Mouse (Mus musculus): ENCODE measurements around the gene Edil3. TPM values are rescaled to one million over a fixed set of nuclear protein-coding genes. Genes with fewer than 3 reads are reported as not detected.
A peak's percentile ranks its signal among the peaks of the same experiment; 100 is the strongest.

Gene Edil3
- polyA plus RNA-seq, 1 experiment, result 51.4 TPM

GRCm38 (mm10) chr13:88822332-88822895 lies 1.1 kb downstream of the Edil3 start:
- 15% methylated on average over 10 of the region's 10 CpGs for WGBS
- H3K4me3 ChIP-seq (replicated peaks; ENCODE audit: insufficient read depth, low read depth, low read length), result peak overlapping the region; percentile 58
- no peaks in the 10 kb centered on the region; the same call in 1 of the 2 replicates for H3K27me3 ChIP-seq (ENCODE audit: control insufficient read depth, insufficient read depth, low read length)
- H3K27ac ChIP-seq (ENCODE audit: insufficient read depth, low read length), result peak overlapping the region; percentile 17; the same call in 1 of the 2 replicates
- DNase-seq, result no peak
- no peaks in the 10 kb centered on the region for H3K4me1 ChIP-seq (ENCODE audit: control insufficient read depth, insufficient read depth, low read length)
- TF ChIP-seq CTCF (IDR thresholded peaks at IDR 0.05; ENCODE audit: borderline replicate concordance, insufficient read depth, low read depth, low read length), result no peak
- TF ChIP-seq POLR2A (IDR thresholded peaks at IDR 0.05; ENCODE audit: borderline replicate concordance, insufficient read depth, low read length), result no peak

GRCm38 (mm10) chr13:88822976-88823521 lies 1.8 kb downstream of the Edil3 start:
- 17% methylated on average over 10 of the region's 10 CpGs for WGBS

GRCm38 (mm10) chr13:88823522-88824419 lies 2.5 kb downstream of the Edil3 start:
- TF ChIP-seq CTCF (IDR thresholded peaks at IDR 0.05; ENCODE audit: borderline replicate concordance, insufficient read depth, low read depth, low read length), result no peak
- no peak for TF ChIP-seq POLR2A (IDR thresholded peaks at IDR 0.05; ENCODE audit: borderline replicate concordance, insufficient read depth, low read length)
- no peak overlapping the region for H3K27ac ChIP-seq (ENCODE audit: insufficient read depth, low read length)
- H3K4me3 ChIP-seq (replicated peaks; ENCODE audit: insufficient read depth, low read depth, low read length), result peak overlapping the region; percentile 56
- peak; percentile 20 to 22 for DNase-seq
- no peaks in the 10 kb centered on the region for H3K4me1 ChIP-seq (ENCODE audit: control insufficient read depth, insufficient read depth, low read length)
- no peaks in the 10 kb centered on the region; the same call in 1 of the 2 replicates for H3K27me3 ChIP-seq (ENCODE audit: control insufficient read depth, insufficient read depth, low read length)
- 1% methylated on average over 25 of the region's 25 CpGs for WGBS

More at GRCm38 (mm10) chr13:88822976-88823521, 1.8 kb downstream of the Edil3 start:
- Histone ChIP-seq H3K27me3 (ENCODE audit: control insufficient read depth, insufficient read depth, low read length) (no peaks in the 10 kb centered on the region; the same call in 1 of the 2 replicates), H3K4me3 (replicated peaks; ENCODE audit: insufficient read depth, low read depth, low read length) (peak overlapping the region; percentile 12), H3K4me1 (ENCODE audit: control insufficient read depth, insufficient read depth, low read length) (no peaks in the 10 kb centered on the region), H3K27ac (ENCODE audit: insufficient read depth, low read length) (no peak overlapping the region; the same call in 1 of the 2 replicates)
- TF ChIP-seq CTCF (IDR thresholded peaks at IDR 0.05; ENCODE audit: borderline replicate concordance, insufficient read depth, low read depth, low read length), result no peak
- DNase-seq, result peak in 1 of 2 experiments; percentile 15

GRCm38 (mm10) chr13:88824441-88824840 lies 3.2 kb downstream of the Edil3 start:
- DNase-seq, result no peak
- Histone ChIP-seq H3K4me3 (replicated peaks; ENCODE audit: insufficient read depth, low read depth, low read length) (no peak overlapping the region), H3K27me3 (ENCODE audit: control insufficient read depth, insufficient read depth, low read length) (no peaks in the 10 kb centered on the region; the same call in 1 of the 2 replicates), H3K27ac (ENCODE audit: insufficient read depth, low read length) (no peak overlapping the region), H3K4me1 (ENCODE audit: control insufficient read depth, insufficient read depth, low read length) (no peaks in the 10 kb centered on the region)
- WGBS, result 14% methylated on average over 4 of the region's 4 CpGs
- no peak for TF ChIP-seq POLR2A (IDR thresholded peaks at IDR 0.05; ENCODE audit: borderline replicate concordance, insufficient read depth, low read length)
- no peak for TF ChIP-seq CTCF (IDR thresholded peaks at IDR 0.05; ENCODE audit: borderline replicate concordance, insufficient read depth, low read depth, low read length)

GRCm38 (mm10) chr13:88828362-88828761 lies 7.1 kb downstream of the Edil3 start:
- DNase-seq, result no peak
- no peaks in the 10 kb centered on the region for H3K4me1 ChIP-seq (ENCODE audit: control insufficient read depth, insufficient read depth, low read length)
- 78% methylated on average over 10 of the region's 10 CpGs for WGBS
- H3K27ac ChIP-seq (ENCODE audit: insufficient read depth, low read length), result no peak overlapping the region
- H3K27me3 ChIP-seq (ENCODE audit: control insufficient read depth, insufficient read depth, low read length), result no peaks in the 10 kb centered on the region
- no peak overlapping the region for H3K4me3 ChIP-seq (replicated peaks; ENCODE audit: insufficient read depth, low read depth, low read length)
- TF ChIP-seq POLR2A (IDR thresholded peaks at IDR 0.05; ENCODE audit: borderline replicate concordance, insufficient read depth, low read length) (no peak), CTCF (IDR thresholded peaks at IDR 0.05; ENCODE audit: borderline replicate concordance, insufficient read depth, low read depth, low read length) (no peak)

- TF ChIP-seq POLR2A (IDR thresholded peaks at IDR 0.05; ENCODE audit: borderline replicate concordance, insufficient read depth, low read length) (no peak), CTCF (IDR thresholded peaks at IDR 0.05; ENCODE audit: borderline replicate concordance, insufficient read depth, low read depth, low read length) (no peak)
- DNase-seq, result no peak
- no peaks in the 10 kb centered on the region for H3K4me1 ChIP-seq (ENCODE audit: control insufficient read depth, insufficient read depth, low read length)
- no peaks in the 10 kb centered on the region for H3K27me3 ChIP-seq (ENCODE audit: control insufficient read depth, insufficient read depth, low read length)
- WGBS, result 90% methylated on average over 1 of the region's 1 CpGs
- no peak overlapping the region for H3K27ac ChIP-seq (ENCODE audit: insufficient read depth, low read length)
- H3K4me3 ChIP-seq (replicated peaks; ENCODE audit: insufficient read depth, low read depth, low read length), result no peak overlapping the region
Measured at GRCm38 (mm10) chr13:88833732-88834131, 12.5 kb downstream of the Edil3 start.

GRCm38 (mm10) chr13:88849739-88850138 lies 28.5 kb downstream of the Edil3 start:
- H3K27me3 ChIP-seq (ENCODE audit: control insufficient read depth, insufficient read depth, low read length), result no peaks in the 10 kb centered on the region
- WGBS, result 91% methylated on average over 4 of the region's 4 CpGs
- H3K4me3 ChIP-seq (replicated peaks; ENCODE audit: insufficient read depth, low read depth, low read length), result no peak overlapping the region
- no peak overlapping the region for H3K27ac ChIP-seq (ENCODE audit: insufficient read depth, low read length)
- TF ChIP-seq POLR2A (IDR thresholded peaks at IDR 0.05; ENCODE audit: borderline replicate concordance, insufficient read depth, low read length) (no peak), CTCF (IDR thresholded peaks at IDR 0.05; ENCODE audit: borderline replicate concordance, insufficient read depth, low read depth, low read length) (no peak)
- no peak for DNase-seq
- H3K4me1 ChIP-seq (ENCODE audit: control insufficient read depth, insufficient read depth, low read length), result no peaks in the 10 kb centered on the region

Measured in cerebellum, adult 2 months (tissue).